Mouse (Mus musculus) gastrocnemius, postnatal 10 days (tissue): ENCODE results near the gene Olfr1153. TPM values are rescaled to one million over a fixed set of nuclear protein-coding genes. Genes with fewer than 3 reads are reported as not detected.

ENCODE experiments used
- DNase-seq: peaks from one replicate; pipeline ENCODE4 v3.0.0; 2021; ENCODE audit warnings: mixed read lengths
- long read RNA-seq, 2 experiments: library from polyadenylated mRNA; stranded (forward); transcript quantifications; one replicate each; pipeline ENCODE4 v2.0.0; 2021
- total RNA-seq, 2 experiments: library from RNA; stranded (reverse); gene quantifications; 2 replicates each; pipeline ENCODE4 v1.2.3; 2021

Olfr1153 gene
- not detected for total RNA-seq
- long read RNA-seq, experiment 1 = 0 reads
- long read RNA-seq, experiment 2 = 0 reads

- DNase-seq = no peak
Observed at GRCm38 (mm10) chr2:87894662-87895061, at the start of gene Olfr1153. Gene Olfr1153, plus strand, starts transcription at chr2:87894962.

DNA sequence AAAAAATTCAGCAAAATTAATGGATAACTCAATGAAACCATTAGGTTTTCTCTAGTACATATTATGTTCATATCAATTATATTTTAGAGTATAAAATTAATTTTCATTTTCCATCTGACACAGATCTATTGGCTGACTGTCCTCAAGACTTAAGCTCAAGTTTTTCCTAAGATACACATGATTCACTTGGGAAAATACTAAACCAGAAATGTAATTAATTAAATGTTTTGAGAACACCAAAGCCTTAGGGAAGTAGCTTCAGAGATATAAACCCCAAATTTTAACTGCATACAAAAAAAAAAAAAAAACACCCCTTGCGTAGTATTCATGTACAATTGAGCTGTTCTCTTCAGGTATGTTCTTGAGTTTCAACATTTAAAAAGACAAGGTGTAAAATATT is 39.2 kb upstream of the Olfr1153 start, which contains the start of gene Olfr1151:
Gene Olfr1151 (plus strand): TSS at position 301 of the 400 bp plus-strand sequence.
- DNase-seq = no peak

GRCm38 (mm10) chr2:87866192-87866591 is 28.6 kb upstream of the Olfr1153 start, which contains the start of gene Olfr1152:
Gene Olfr1152, plus strand, starts transcription at chr2:87866492.
- no peak for DNase-seq

- no peak for DNase-seq
Observed at GRCm38 (mm10) chr2:87905066-87905465, 10.3 kb downstream of the Olfr1153 start, which contains the start of gene Olfr1154. Gene Olfr1154, minus strand, starts transcription at chr2:87905166.

DNA sequence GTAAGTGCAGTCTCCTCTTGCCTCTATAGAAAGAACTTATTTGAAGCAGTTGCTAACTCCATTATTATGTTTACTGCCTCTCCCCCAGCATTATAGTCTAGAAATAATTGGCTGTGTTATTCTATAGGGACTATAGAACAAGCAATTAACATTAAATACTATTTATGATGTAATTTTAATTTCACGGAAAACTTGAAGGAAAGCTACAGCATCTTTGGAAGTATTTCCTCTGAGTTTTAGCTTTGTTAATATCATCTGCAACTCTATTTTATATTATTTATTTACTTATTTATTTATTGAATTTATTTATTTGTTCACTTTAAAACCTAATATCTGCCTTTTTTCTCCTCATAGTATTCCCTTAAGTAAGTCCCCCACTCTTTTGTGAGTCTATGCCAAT is 50.3 kb downstream of the Olfr1153 start, which contains the start of gene Olfr1155:
Gene Olfr1155 (minus strand): TSS at position 101 of the 400 bp plus-strand sequence.
- no peak for DNase-seq

Other genes with a start within 250 kb of the Olfr1153 start
- gene Olfr1133, start 247.6 kb upstream of the Olfr1153 start, total RNA-seq = not detected
- not detected for gene Olfr1134, start 236.5 kb upstream of the Olfr1153 start, total RNA-seq
- not detected for gene Olfr1135, start 221.3 kb upstream of the Olfr1153 start, total RNA-seq
- gene Olfr1136, start 201.0 kb upstream of the Olfr1153 start, total RNA-seq = not detected
- gene Olfr1137, start 181.8 kb upstream of the Olfr1153 start, total RNA-seq = not detected
- not detected for gene Olfr1138, start 155.0 kb upstream of the Olfr1153 start, total RNA-seq
- not detected for gene Olfr1140, start 151.2 kb upstream of the Olfr1153 start, total RNA-seq
- gene Olfr1141, start 141.0 kb upstream of the Olfr1153 start, total RNA-seq = not detected
- not detected for gene Olfr152, start 115.5 kb upstream of the Olfr1153 start, total RNA-seq
- not detected for gene Olfr1143, start 94.4 kb upstream of the Olfr1153 start, total RNA-seq
- gene Olfr1145, start 85.1 kb upstream of the Olfr1153 start, total RNA-seq = not detected
- gene Olfr1148, start 64.4 kb upstream of the Olfr1153 start, total RNA-seq = not detected
- not detected for gene Olfr1150-ps1, start 51.0 kb upstream of the Olfr1153 start, total RNA-seq
- not detected for gene Olfr1151, start 39.1 kb upstream of the Olfr1153 start, total RNA-seq
- not detected for gene Olfr1152, start 28.5 kb upstream of the Olfr1153 start, total RNA-seq
- gene Olfr1154, start 10.2 kb downstream of the Olfr1153 start, total RNA-seq = not detected
- not detected for gene Olfr1155, start 50.2 kb downstream of the Olfr1153 start, total RNA-seq
- gene Olfr1156, start 58.1 kb downstream of the Olfr1153 start, total RNA-seq = not detected
- gene Olfr1157, start 73.3 kb downstream of the Olfr1153 start, total RNA-seq = not detected
- gene Olfr74, start 79.7 kb downstream of the Olfr1153 start, total RNA-seq = not detected
- gene Olfr1158, start 95.2 kb downstream of the Olfr1153 start, total RNA-seq = not detected
- not detected for gene Olfr1160, start 113.3 kb downstream of the Olfr1153 start, total RNA-seq
- gene Olfr1161, start 127.8 kb downstream of the Olfr1153 start, total RNA-seq = not detected
- not detected for gene Olfr73, start 142.7 kb downstream of the Olfr1153 start, total RNA-seq
- gene Olfr1162, start 156.2 kb downstream of the Olfr1153 start, total RNA-seq = not detected
- not detected for gene Olfr1163, start 176.9 kb downstream of the Olfr1153 start, total RNA-seq
- gene Olfr1164, start 199.0 kb downstream of the Olfr1153 start, total RNA-seq = not detected
- gene Olfr1166, start 233.3 kb downstream of the Olfr1153 start, total RNA-seq = not detected